Mouse (Mus musculus) midbrain, embryonic 11.5 days (tissue): Measurements from ENCODE around the gene Tagln2. TPM values are rescaled to one million over a fixed set of nuclear protein-coding genes. Genes with fewer than 3 reads are reported as not detected.

Experiments used
- ATAC-seq: fragments of 200-750 bp; cut with Nextera tagmentation; 2 replicates; pipeline ENCODE4 v1.8.0; 2017; ENCODE audit warnings: moderate TSS enrichment, moderate library complexity; ENCODE audit not compliant: low FRiP score
- DNase-seq: peaks from one replicate; pipeline ENCODE4 v3.0.0; 2015; ENCODE audit warnings: low spot score; ENCODE audit errors: missing footprints
- H3K27ac ChIP-seq: fragments of 300-500 bp; sonication (generic); 2 replicates; pipeline ENCODE4 v1.5.1; 2014; ENCODE audit warnings: low read depth, low read length
- H3K27me3 ChIP-seq: fragments of 300-500 bp; sonication (generic); 2 replicates; pipeline ENCODE4 v1.6.1; 2014; ENCODE audit warnings: mild to moderate bottlenecking, low read length, moderate library complexity, mixed read lengths; ENCODE audit not compliant: control insufficient read depth, insufficient read depth
- H3K36me3 ChIP-seq: fragments of 300-500 bp; sonication (generic); 2 replicates; pipeline ENCODE4 v1.6.1; 2014; ENCODE audit warnings: mild to moderate bottlenecking, low read length, moderate library complexity, mixed read lengths; ENCODE audit not compliant: control insufficient read depth, insufficient read depth
- H3K4me1 ChIP-seq: fragments of 300-500 bp; sonication (generic); 2 replicates; pipeline ENCODE4 v1.6.1; 2014; ENCODE audit warnings: low read length; ENCODE audit not compliant: control insufficient read depth, insufficient read depth
- H3K4me2 ChIP-seq: fragments of 300-500 bp; sonication (generic); 2 replicates; pipeline ENCODE4 v1.6.1; 2014; ENCODE audit warnings: mild to moderate bottlenecking, moderate library complexity
- H3K4me3 ChIP-seq: fragments of 300-500 bp; sonication (generic); 2 replicates; pipeline ENCODE4 v1.5.1; 2014; ENCODE audit warnings: low read depth, low read length
- H3K9ac ChIP-seq: fragments of 300-500 bp; sonication (generic); 2 replicates; pipeline ENCODE4 v1.6.1; 2014; ENCODE audit warnings: low read length
- H3K9me3 ChIP-seq: fragments of 300-500 bp; sonication (generic); 2 replicates; pipeline ENCODE4 v1.6.1; 2016; ENCODE audit warnings: low read length; ENCODE audit not compliant: control insufficient read depth
- WGBS: fragments of 180-500 bp; shearing (Covaris S2); extraction: QIAGEN DNeasy Blood & Tissue Kit; methylation state at CpG from one replicate; pipeline ENCODE4 v1.1.7; 2014; 5-methylcytosine and 5-hydroxymethylcytosine counted together
- polyA plus RNA-seq: library from polyadenylated mRNA; unstranded; fragments of >200 nt; fragmentation: Nextera tagmentation; extraction: Ambion mirVana; gene quantifications from 2 replicates; pipeline ENCODE4 v1.2.1, GENCODE M21; 2014

Tagln2 gene
- polyA plus RNA-seq, 1 experiment from 2014 or later: 39.1 TPM

GRCm38 (mm10) chr1:172514213-172514529, 14.3 kb downstream of the Tagln2 start:
- no peaks in the 10 kb centered on the region for H3K36me3 ChIP-seq
- H3K9me3 ChIP-seq: no peaks in the 10 kb centered on the region
- H3K4me3 ChIP-seq: no peak overlapping the region
- ATAC-seq (no peak), DNase-seq (no peak)
- H3K9ac ChIP-seq: no peak overlapping the region
- H3K27ac ChIP-seq: no peak overlapping the region
- no peak overlapping the region for H3K4me2 ChIP-seq
- no peaks in the 10 kb centered on the region for H3K27me3 ChIP-seq
- H3K4me1 ChIP-seq: no peaks in the 10 kb centered on the region
- 81% methylated on average over 4 of the region's 4 CpGs for WGBS

- Histone ChIP-seq H3K27me3 (no peaks in the 10 kb centered on the region), H3K4me2 (no peak overlapping the region), H3K4me1 (no peaks in the 10 kb centered on the region), H3K36me3 (no peaks in the 10 kb centered on the region), H3K9ac (no peak overlapping the region), H3K4me3 (no peak overlapping the region), H3K9me3 (no peaks in the 10 kb centered on the region), H3K27ac (no peak overlapping the region)
- no peak for DNase-seq
- WGBS: 84% methylated on average over 7 of the region's 7 CpGs
- ATAC-seq: no peak
Measured at GRCm38 (mm10) chr1:172514551-172515268, 14.9 kb downstream of the Tagln2 start.

GRCm38 (mm10) chr1:172515396-172515795, 15.5 kb downstream of the Tagln2 start:
- ATAC-seq: no peak
- H3K27ac ChIP-seq: no peak overlapping the region

GRCm38 (mm10) chr1:172518013-172518412, 18.2 kb downstream of the Tagln2 start:
- no peak for DNase-seq
- Histone ChIP-seq H3K9ac (no peak overlapping the region), H3K4me2 (no peak overlapping the region), H3K36me3 (no peaks in the 10 kb centered on the region), H3K27me3 (no peaks in the 10 kb centered on the region), H3K4me1 (0 out of 2 replicates have a peak, but pooled peaks cover 5% of the 10 kb centered on the region), H3K27ac (no peak overlapping the region), H3K9me3 (no peaks in the 10 kb centered on the region), H3K4me3 (no peak overlapping the region)
- 73% methylated on average over 4 of the region's 4 CpGs for WGBS
- ATAC-seq: no peak

More at GRCm38 (mm10) chr1:172515396-172515795, 15.5 kb downstream of the Tagln2 start:
- 86% methylated on average over 1 of the region's 1 CpGs for WGBS
- no peaks in the 10 kb centered on the region for H3K9me3 ChIP-seq
- H3K4me3 ChIP-seq: no peak overlapping the region
- H3K4me1 ChIP-seq: no peaks in the 10 kb centered on the region
- H3K36me3 ChIP-seq: no peaks in the 10 kb centered on the region
- H3K27me3 ChIP-seq: no peaks in the 10 kb centered on the region
- H3K9ac ChIP-seq: no peak overlapping the region
- H3K4me2 ChIP-seq: no peak overlapping the region
- DNase-seq: no peak

DNA sequence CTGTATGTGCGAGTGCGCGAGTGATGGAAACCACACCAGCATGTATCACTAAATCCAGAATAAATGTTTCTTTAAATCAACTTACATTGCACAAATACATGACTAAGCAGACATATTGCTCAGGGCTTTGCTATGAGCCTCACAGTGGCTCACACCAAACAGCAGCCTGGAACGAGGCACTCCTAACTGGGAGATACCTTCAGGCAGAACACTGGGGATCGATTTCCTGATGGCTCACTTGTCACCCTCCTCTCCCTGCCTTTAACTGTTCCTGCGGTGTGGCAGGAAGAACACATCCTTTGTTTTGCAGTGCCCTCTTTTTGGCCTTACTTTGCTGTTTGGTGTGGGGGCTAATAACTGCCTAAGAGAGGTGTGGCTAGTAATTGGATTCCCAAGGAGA, 19.8 kb downstream of the Tagln2 start:
- Histone ChIP-seq H3K4me2 (no peak overlapping the region), H3K4me3 (no peak overlapping the region), H3K4me1 (0 out of 2 replicates have a peak, but pooled peaks cover 5% of the 10 kb centered on the region), H3K36me3 (no peaks in the 10 kb centered on the region), H3K27ac (no peak overlapping the region), H3K27me3 (no peaks in the 10 kb centered on the region), H3K9ac (no peak overlapping the region), H3K9me3 (no peaks in the 10 kb centered on the region)
- ATAC-seq (no peak), DNase-seq (no peak)
- WGBS: 70% methylated on average over 6 of the region's 6 CpGs

- H3K36me3 ChIP-seq: no peaks in the 10 kb centered on the region
- H3K9me3 ChIP-seq: no peaks in the 10 kb centered on the region
- H3K4me2 ChIP-seq: peak within 1 kb of the TSS; percentile 34
- H3K4me1 ChIP-seq: 0 out of 2 replicates have a peak, but pooled peaks cover 5% of the 10 kb centered on the region
- ATAC-seq: peak; percentile 93
- H3K27me3 ChIP-seq: no peaks in the 10 kb centered on the region
- 2% methylated on average over 28 of the region's 28 CpGs for WGBS
- peak within 1 kb of the TSS; percentile 6; the same call in 1 of the 2 replicates for H3K4me3 ChIP-seq
- peak; percentile 98 for DNase-seq
- H3K27ac ChIP-seq: no peak within 1 kb of the TSS
- H3K9ac ChIP-seq: no peak within 1 kb of the TSS
Measured at GRCm38 (mm10) chr1:172520576-172521440, 21.0 kb downstream of the Tagln2 start, which contains the start of gene Cfap45. Gene Cfap45 (plus strand): TSS chr1:172520801.

DNA sequence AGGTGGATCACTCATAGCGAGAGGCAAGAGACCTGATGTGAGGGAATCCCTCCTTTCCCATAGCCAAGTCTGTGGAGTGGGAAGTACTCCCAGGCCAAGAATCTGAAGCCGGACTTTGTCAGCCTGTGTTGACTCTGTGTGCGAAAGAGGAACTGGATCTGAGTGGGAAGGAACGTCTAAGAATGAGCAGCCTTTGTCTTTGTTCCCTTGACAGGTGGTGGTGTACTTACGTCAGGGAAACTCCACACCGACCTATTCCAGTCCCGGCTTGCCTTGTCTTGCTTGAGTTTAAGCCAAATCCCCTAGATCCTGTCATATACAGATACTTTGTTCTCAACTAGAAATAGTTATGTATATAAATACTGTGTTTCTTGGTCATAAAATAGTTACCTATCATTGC, 22.7 kb downstream of the Tagln2 start:
- H3K4me1 ChIP-seq: 0 out of 2 replicates have a peak, but pooled peaks cover 5% of the 10 kb centered on the region
- WGBS: 71% methylated on average over 7 of the region's 7 CpGs
- H3K36me3 ChIP-seq: no peaks in the 10 kb centered on the region
- no peaks in the 10 kb centered on the region for H3K9me3 ChIP-seq
- no peaks in the 10 kb centered on the region for H3K27me3 ChIP-seq
- no peak overlapping the region for H3K9ac ChIP-seq
- no peak overlapping the region for H3K4me2 ChIP-seq
- no peak for DNase-seq
- H3K27ac ChIP-seq: no peak overlapping the region
- ATAC-seq: no peak
- H3K4me3 ChIP-seq: no peak overlapping the region

- WGBS: 79% methylated on average over 12 of the region's 12 CpGs
- DNase-seq (no peak), ATAC-seq (no peak)
- Histone ChIP-seq H3K9me3 (no peaks in the 10 kb centered on the region), H3K36me3 (no peaks in the 10 kb centered on the region), H3K4me3 (no peak overlapping the region), H3K9ac (no peak overlapping the region), H3K4me2 (no peak overlapping the region), H3K4me1 (0 out of 2 replicates have a peak, but pooled peaks cover 5% of the 10 kb centered on the region), H3K27me3 (no peaks in the 10 kb centered on the region), H3K27ac (no peak overlapping the region)
Measured at GRCm38 (mm10) chr1:172523699-172524101, 23.9 kb downstream of the Tagln2 start.
